Mouse (Mus musculus) gastrocnemius, adult 18-20 months (tissue): Measurements from ENCODE around the gene Ugt1a6a. TPM values are rescaled to one million over a fixed set of nuclear protein-coding genes. Genes with fewer than 3 reads are reported as not detected.

Source experiments
- DNase-seq: peaks from one replicate; pipeline ENCODE4 v3.0.0; 2021; ENCODE audit warnings: low spot score
- total RNA-seq, 2 experiments: library from RNA; stranded (reverse); gene quantifications; 2 replicates each; pipeline ENCODE4 v1.2.3; 2021

Gene Ugt1a6a
- total RNA-seq, 2 experiments from 2014 or later: 0.66 to 1.4 TPM

- no peak for DNase-seq
Observed at GRCm38 (mm10) chr1:88248658-88249057, 114.0 kb downstream of the Ugt1a6a start.

GRCm38 (mm10) chr1:88249596-88249995 lies 115.0 kb downstream of the Ugt1a6a start:
- DNase-seq: no peak

GRCm38 (mm10) chr1:88250023-88250422 lies 115.4 kb downstream of the Ugt1a6a start:
- no peak for DNase-seq

- DNase-seq: no peak
Observed at GRCm38 (mm10) chr1:88253106-88253505, 118.5 kb downstream of the Ugt1a6a start.

GRCm38 (mm10) chr1:88253540-88253939 lies 118.9 kb downstream of the Ugt1a6a start:
- DNase-seq: no peak

GRCm38 (mm10) chr1:88254793-88255465 lies 120.3 kb downstream of the Ugt1a6a start:
- no peak for DNase-seq

- DNase-seq: no peak
Observed at GRCm38 (mm10) chr1:88255466-88255857, 120.9 kb downstream of the Ugt1a6a start.

GRCm38 (mm10) chr1:88255989-88256754 lies 121.6 kb downstream of the Ugt1a6a start:
- DNase-seq: no peak

GRCm38 (mm10) chr1:88256886-88257663 lies 122.5 kb downstream of the Ugt1a6a start:
- DNase-seq: no peak

- no peak for DNase-seq
Observed at GRCm38 (mm10) chr1:88257681-88258080, 123.1 kb downstream of the Ugt1a6a start.

- DNase-seq: no peak
Observed at GRCm38 (mm10) chr1:88258361-88258760, 123.8 kb downstream of the Ugt1a6a start.

GRCm38 (mm10) chr1:88258881-88259642 lies 124.5 kb downstream of the Ugt1a6a start:
- no peak for DNase-seq

- DNase-seq: no peak
Observed at GRCm38 (mm10) chr1:88259643-88260024, 125.0 kb downstream of the Ugt1a6a start.

- DNase-seq: no peak
Observed at GRCm38 (mm10) chr1:88260114-88260513, 125.5 kb downstream of the Ugt1a6a start.

- no peak for DNase-seq
Observed at GRCm38 (mm10) chr1:88260604-88261377, 126.2 kb downstream of the Ugt1a6a start.

GRCm38 (mm10) chr1:88261706-88262105 lies 127.1 kb downstream of the Ugt1a6a start:
- DNase-seq: no peak

- DNase-seq: no peak
Observed at GRCm38 (mm10) chr1:88262255-88262654, 127.6 kb downstream of the Ugt1a6a start.

GRCm38 (mm10) chr1:88262961-88263360 lies 128.4 kb downstream of the Ugt1a6a start:
- no peak for DNase-seq

- no peak for DNase-seq
Observed at GRCm38 (mm10) chr1:88263778-88264177, 129.2 kb downstream of the Ugt1a6a start.

- no peak for DNase-seq
Observed at GRCm38 (mm10) chr1:88264237-88264868, 129.7 kb downstream of the Ugt1a6a start.
